Mouse (Mus musculus): ENCODE measurements around the gene Cmpk2. TPM values are rescaled to one million over a fixed set of nuclear protein-coding genes. Genes with fewer than 3 reads are reported as not detected.
A peak's percentile ranks its signal among the peaks of the same experiment; 100 is the strongest.

The Cmpk2 gene
- polyA plus RNA-seq, 2 experiments, result 4.5 to 10.2 TPM

- Histone ChIP-seq H3K27me3 (ENCODE audit: control insufficient read depth, insufficient read depth, low read length) (no peaks in the 10 kb centered on the region), H3K4me1 (replicated peaks; ENCODE audit: control insufficient read depth in 2 of 2, insufficient read depth in 2 of 2, low read length in 1 of 2) (no peaks in the 10 kb centered on the region), H3K27ac (no peak overlapping the region), H3K4me2 (ENCODE audit: low read depth) (no peak overlapping the region), H3K9me3 (ENCODE audit: control insufficient read depth, low read length) (no peaks in the 10 kb centered on the region), H3K4me3 (ENCODE audit: insufficient read depth in 1 of 2, low read depth in 2 of 2, low read length in 2 of 2) (no peak overlapping the region), H3K36me3 (replicated peaks; ENCODE audit: control insufficient read depth, insufficient read depth, low read depth) (no peaks in the 10 kb centered on the region), H3K9ac (replicated peaks) (no peak overlapping the region)
- ATAC-seq (ENCODE audit: insufficient read depth), result no peak
- WGBS (ENCODE audit: insufficient replicate concordance), result 42% methylated on average over 3 of the region's 3 CpGs
- DNase-seq (ENCODE audit: low read depth in 3 of 3, low spot score in 3 of 3), result no peak
- TF ChIP-seq EP300 (IDR thresholded peaks at IDR 0.05; ENCODE audit: low read depth), result no peak
- TF ChIP-seq CTCF (IDR thresholded peaks at IDR 0.05; ENCODE audit: low read depth), result no peak
Measured at GRCm38 (mm10) chr12:26439366-26439765, 29.6 kb upstream of the Cmpk2 start.

- ATAC-seq (ENCODE audit: insufficient read depth), result no peak
- TF ChIP-seq EP300 (IDR thresholded peaks at IDR 0.05; ENCODE audit: low read depth), result no peak
- TF ChIP-seq CTCF (IDR thresholded peaks at IDR 0.05; ENCODE audit: low read depth), result peak; percentile 70
- H3K4me2 ChIP-seq (ENCODE audit: low read depth), result no peak overlapping the region
- H3K36me3 ChIP-seq (replicated peaks; ENCODE audit: control insufficient read depth, insufficient read depth, low read depth), result no peaks in the 10 kb centered on the region
- H3K9ac ChIP-seq (replicated peaks), result no peak overlapping the region
- no peak overlapping the region for H3K27ac ChIP-seq
- H3K9me3 ChIP-seq (ENCODE audit: control insufficient read depth, low read length), result no peaks in the 10 kb centered on the region
- WGBS (ENCODE audit: insufficient replicate concordance), result 0% methylated on average over 2 of the region's 2 CpGs
- no peaks in the 10 kb centered on the region for H3K4me1 ChIP-seq (replicated peaks; ENCODE audit: control insufficient read depth in 2 of 2, insufficient read depth in 2 of 2, low read length in 1 of 2)
- peak in 2 of 3 experiments; percentile 27 to 31 for DNase-seq (ENCODE audit: low read depth in 3 of 3, low spot score in 3 of 3)
- H3K4me3 ChIP-seq (ENCODE audit: insufficient read depth in 1 of 2, low read depth in 2 of 2, low read length in 2 of 2), result no peak overlapping the region
- no peaks in the 10 kb centered on the region for H3K27me3 ChIP-seq (ENCODE audit: control insufficient read depth, insufficient read depth, low read length)
Measured at GRCm38 (mm10) chr12:26444054-26444453, 24.9 kb upstream of the Cmpk2 start.

- H3K4me1 ChIP-seq (replicated peaks; ENCODE audit: control insufficient read depth in 2 of 2, insufficient read depth in 2 of 2, low read length in 1 of 2), result no peaks in the 10 kb centered on the region
- DNase-seq (ENCODE audit: low read depth in 3 of 3, low spot score in 3 of 3) (no peak), ATAC-seq (ENCODE audit: insufficient read depth) (no peak)
- no peaks in the 10 kb centered on the region for H3K27me3 ChIP-seq (ENCODE audit: control insufficient read depth, insufficient read depth, low read length)
- H3K36me3 ChIP-seq (replicated peaks; ENCODE audit: control insufficient read depth, insufficient read depth, low read depth), result no peaks in the 10 kb centered on the region
- H3K9me3 ChIP-seq (ENCODE audit: control insufficient read depth, low read length), result no peaks in the 10 kb centered on the region
- TF ChIP-seq CTCF (IDR thresholded peaks at IDR 0.05; ENCODE audit: low read depth), result no peak
- TF ChIP-seq EP300 (IDR thresholded peaks at IDR 0.05; ENCODE audit: low read depth), result no peak
- H3K4me2 ChIP-seq (ENCODE audit: low read depth), result no peak overlapping the region
- no peak overlapping the region for H3K27ac ChIP-seq
- H3K4me3 ChIP-seq (ENCODE audit: insufficient read depth in 1 of 2, low read depth in 2 of 2, low read length in 2 of 2), result no peak overlapping the region
- H3K9ac ChIP-seq (replicated peaks), result no peak overlapping the region
- 75% methylated on average over 2 of the region's 2 CpGs for whole genome bisulfite sequencing (ENCODE audit: insufficient replicate concordance)
Measured at GRCm38 (mm10) chr12:26444511-26444910, 24.5 kb upstream of the Cmpk2 start.

- WGBS (ENCODE audit: insufficient replicate concordance), result 53% methylated on average over 4 of the region's 4 CpGs
- H3K36me3 ChIP-seq (replicated peaks; ENCODE audit: control insufficient read depth, insufficient read depth, low read depth), result no peaks in the 10 kb centered on the region
- no peak for ATAC-seq (ENCODE audit: insufficient read depth)
Measured at GRCm38 (mm10) chr12:26446377-26447045, 22.5 kb upstream of the Cmpk2 start.

GRCm38 (mm10) chr12:26449483-26449882, 19.5 kb upstream of the Cmpk2 start:
- H3K36me3 ChIP-seq (replicated peaks; ENCODE audit: control insufficient read depth, insufficient read depth, low read depth), result no peaks in the 10 kb centered on the region
- WGBS (ENCODE audit: insufficient replicate concordance), result 72% methylated on average over 2 of the region's 2 CpGs
- H3K4me2 ChIP-seq (ENCODE audit: low read depth), result no peak overlapping the region
- H3K4me3 ChIP-seq (ENCODE audit: insufficient read depth in 1 of 2, low read depth in 2 of 2, low read length in 2 of 2), result no peak overlapping the region
- no peak for TF ChIP-seq EP300 (IDR thresholded peaks at IDR 0.05; ENCODE audit: low read depth)
- TF ChIP-seq CTCF (IDR thresholded peaks at IDR 0.05; ENCODE audit: low read depth), result no peak
- no peak overlapping the region for H3K27ac ChIP-seq
- no peak for ATAC-seq (ENCODE audit: insufficient read depth)
- H3K9ac ChIP-seq (replicated peaks), result no peak overlapping the region
- DNase-seq (ENCODE audit: low read depth in 3 of 3, low spot score in 3 of 3), result no peak
- no peaks in the 10 kb centered on the region for H3K27me3 ChIP-seq (ENCODE audit: control insufficient read depth, insufficient read depth, low read length)
- H3K9me3 ChIP-seq (ENCODE audit: control insufficient read depth, low read length), result no peaks in the 10 kb centered on the region
- peaks cover 4 to 8% of the 10 kb centered on the region in 2 experiments; a peak in 3 of 4 replicates for H3K4me1 ChIP-seq (replicated peaks; ENCODE audit: control insufficient read depth in 2 of 2, insufficient read depth in 2 of 2, low read length in 1 of 2)

More at GRCm38 (mm10) chr12:26446377-26447045, 22.5 kb upstream of the Cmpk2 start:
- H3K4me3 ChIP-seq (ENCODE audit: insufficient read depth in 1 of 2, low read depth in 2 of 2, low read length in 2 of 2), result no peak overlapping the region
- no peak overlapping the region for H3K27ac ChIP-seq
- H3K4me1 ChIP-seq (replicated peaks; ENCODE audit: control insufficient read depth in 2 of 2, insufficient read depth in 2 of 2, low read length in 1 of 2), result peaks cover 0 to 4% of the 10 kb centered on the region in 2 experiments; a peak in 1 of 4 replicates
- no peak for DNase-seq (ENCODE audit: low read depth in 3 of 3, low spot score in 3 of 3)
- H3K9me3 ChIP-seq (ENCODE audit: control insufficient read depth, low read length), result no peaks in the 10 kb centered on the region
- no peak overlapping the region for H3K4me2 ChIP-seq (ENCODE audit: low read depth)
- no peaks in the 10 kb centered on the region for H3K27me3 ChIP-seq (ENCODE audit: control insufficient read depth, insufficient read depth, low read length)
- no peak overlapping the region for H3K9ac ChIP-seq (replicated peaks)
- TF ChIP-seq CTCF (IDR thresholded peaks at IDR 0.05; ENCODE audit: low read depth) (no peak), EP300 (IDR thresholded peaks at IDR 0.05; ENCODE audit: low read depth) (no peak)

Measured in liver, embryonic 14.5 days (tissue).